Mouse (Mus musculus) ES-E14 (cell line): ENCODE measurements around the gene 2610528J11Rik. TPM values are rescaled to one million over a fixed set of nuclear protein-coding genes. Genes with fewer than 3 reads are reported as not detected.

ENCODE experiments used
- DNase-seq: peaks from one replicate; pipeline ENCODE4 v3.0.0-alpha.2; 2013; ENCODE audit warnings: low read depth, low spot score
- H3K27ac ChIP-seq: 2 replicates; pipeline ENCODE4 v1.5.1; 2012; ENCODE audit warnings: low read depth, mild to moderate bottlenecking, low read length, moderate library complexity, mixed read lengths; ENCODE audit not compliant: poor library complexity, insufficient read depth, severe bottlenecking
- H3K36me3 ChIP-seq: 2 replicates; pipeline ENCODE4 v1.6.1; 2012; ENCODE audit warnings: mild to moderate bottlenecking, low read length, moderate library complexity, mixed read lengths; ENCODE audit not compliant: control insufficient read depth, poor library complexity, insufficient read depth, severe bottlenecking
- H3K4me1 ChIP-seq, 2 experiments: fragments of 150-350 bp in 1 of 2; sonication (generic) in 1 of 2; 2 replicates each; pipeline ENCODE4 v1.6.1; 2012; ENCODE audit warnings: low read length in 2 of 2, mild to moderate bottlenecking in 1 of 2, mixed read lengths in 1 of 2; ENCODE audit not compliant: control insufficient read depth in 2 of 2, insufficient read depth in 2 of 2, poor library complexity in 1 of 2
- H3K4me3 ChIP-seq, 2 experiments: fragments of 150-350 bp in 1 of 2; sonication (generic) in 1 of 2; 2 replicates each; pipeline ENCODE4 v1.5.1; 2012; ENCODE audit warnings: low read length in 2 of 2, low read depth in 1 of 2, mild to moderate bottlenecking in 1 of 2, mixed read lengths in 1 of 2; ENCODE audit not compliant: insufficient read depth in 1 of 2, poor library complexity in 1 of 2, severe bottlenecking in 1 of 2
- H3K9ac ChIP-seq: 2 replicates; pipeline ENCODE4 v1.6.1; 2012; ENCODE audit warnings: low read depth, mild to moderate bottlenecking, low read length, mixed read lengths; ENCODE audit not compliant: poor library complexity, insufficient read depth, severe bottlenecking
- H3K9me3 ChIP-seq: fragments of 150-350 bp; sonication (generic); 2 replicates; pipeline ENCODE4 v1.6.1; 2012; ENCODE audit warnings: low read depth, mild to moderate bottlenecking, low read length; ENCODE audit not compliant: control insufficient read depth, insufficient read depth
- CHD2 ChIP-seq: IDR thresholded peaks from 2 replicates; pipeline ENCODE4 v1.6.1; 2014; ENCODE audit warnings: mild to moderate bottlenecking, low read depth, low read length, inconsistent platforms
- HCFC1 ChIP-seq: IDR thresholded peaks from 2 replicates; pipeline ENCODE4 v1.6.1; 2012; ENCODE audit warnings: low read length, inconsistent platforms, borderline replicate concordance; ENCODE audit not compliant: insufficient read depth
- MAFK ChIP-seq: IDR thresholded peaks from 2 replicates; pipeline ENCODE4 v1.6.1; 2014; ENCODE audit warnings: mild to moderate bottlenecking, low read depth, low read length, inconsistent platforms; ENCODE audit not compliant: insufficient read depth
- ZC3H11A ChIP-seq: IDR thresholded peaks from 2 replicates; pipeline ENCODE4 v1.6.1; 2012; ENCODE audit warnings: low read depth, mild to moderate bottlenecking, inconsistent platforms, low read length, borderline replicate concordance
- ZNF384 ChIP-seq: IDR thresholded peaks from 2 replicates; pipeline ENCODE4 v1.6.1; 2012; ENCODE audit warnings: low read depth, low read length, inconsistent platforms
- in situ Hi-C, 2 experiments: fragments of 600-800 bp; cut with MboI; formaldehyde crosslinking; loops; one replicate each; pipeline ENCODE4 v1.15.1; 2025; ENCODE audit warnings: low sequenced_read_pairs in 2 of 2, inconsistent platforms in 1 of 2; ENCODE audit not compliant: unreplicated experiment in 2 of 2
- total RNA-seq: library from RNA; depleted of rRNA; stranded (reverse); fragments of 300-350 nt; gene quantifications from 2 replicates; pipeline ENCODE4 v1.2.3, GENCODE M21; 2012

The 2610528J11Rik gene
- total RNA-seq, 1 experiment: 3.2 TPM

DNA sequence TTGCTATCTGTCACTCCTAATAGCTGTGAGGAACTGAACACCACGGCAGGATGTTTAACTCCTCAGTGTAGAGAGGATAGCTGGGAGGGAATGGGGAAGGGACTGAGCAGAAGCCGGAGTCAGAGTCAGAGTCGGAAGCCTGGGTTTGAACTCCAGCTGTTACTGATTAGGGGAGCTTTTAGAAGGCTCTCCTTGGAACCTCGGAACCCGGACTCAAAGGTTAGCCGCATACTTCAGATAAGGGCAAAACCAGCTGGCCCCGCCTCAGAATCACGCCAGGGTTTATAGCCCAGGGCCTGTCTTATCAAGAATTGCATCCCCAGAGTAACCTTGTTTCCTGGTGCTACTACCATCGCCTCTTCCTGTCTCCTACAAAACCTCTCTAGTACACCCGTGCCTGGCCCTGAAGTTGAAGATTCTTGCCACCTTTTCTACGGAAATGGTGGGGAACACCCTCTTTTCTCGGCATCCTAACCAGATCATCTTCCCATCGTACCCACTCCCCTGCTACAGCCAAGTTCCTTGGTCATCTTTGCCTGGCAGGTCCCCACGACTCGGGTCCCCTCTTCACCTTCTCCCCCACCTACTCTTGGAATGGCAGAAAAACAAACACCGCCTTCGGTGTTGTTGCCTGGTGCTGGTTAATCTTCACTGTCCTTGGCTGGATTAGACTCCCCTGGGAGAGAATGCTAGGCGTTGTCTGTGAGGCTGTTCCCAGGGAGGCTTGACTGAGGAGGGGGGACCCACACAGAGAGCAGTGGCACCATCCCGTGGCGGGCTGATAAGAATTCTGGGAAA, 9.9 kb upstream of the 2610528J11Rik start:
- H3K4me1 ChIP-seq: peaks cover 5 to 22% of the 10 kb centered on the region in 2 experiments; a peak in 1 of 4 replicates
- TF ChIP-seq MAFK (no peak), CHD2 (no peak), ZNF384 (no peak), ZC3H11A (no peak), HCFC1 (no peak)
- peak overlapping the region; percentile 27 to 44; a peak in 3 of 4 replicates for H3K4me3 ChIP-seq
- no peak for DNase-seq
- in situ Hi-C loops: no loop called here
- no peak overlapping the region for H3K9ac ChIP-seq
- H3K27ac ChIP-seq: peak overlapping the region; percentile 57
- no peaks in the 10 kb centered on the region for H3K9me3 ChIP-seq
- H3K36me3 ChIP-seq: no peaks in the 10 kb centered on the region

- H3K27ac ChIP-seq: peak overlapping the region; percentile 57
- peaks cover 5 to 22% of the 10 kb centered on the region in 2 experiments; a peak in 1 of 4 replicates for H3K4me1 ChIP-seq
- in situ Hi-C loops: no loop called here
- H3K36me3 ChIP-seq: no peaks in the 10 kb centered on the region
- H3K4me3 ChIP-seq: peak overlapping the region; percentile 27 to 44; a peak in 3 of 4 replicates
- DNase-seq: no peak
- no peaks in the 10 kb centered on the region for H3K9me3 ChIP-seq
- TF ChIP-seq HCFC1: no peak
- TF ChIP-seq ZNF384: no peak
- no peak for TF ChIP-seq MAFK
- no peak for TF ChIP-seq CHD2
- H3K9ac ChIP-seq: no peak overlapping the region
Measured at GRCm38 (mm10) chr4:118517497-118518146, 9.2 kb upstream of the 2610528J11Rik start.

DNA sequence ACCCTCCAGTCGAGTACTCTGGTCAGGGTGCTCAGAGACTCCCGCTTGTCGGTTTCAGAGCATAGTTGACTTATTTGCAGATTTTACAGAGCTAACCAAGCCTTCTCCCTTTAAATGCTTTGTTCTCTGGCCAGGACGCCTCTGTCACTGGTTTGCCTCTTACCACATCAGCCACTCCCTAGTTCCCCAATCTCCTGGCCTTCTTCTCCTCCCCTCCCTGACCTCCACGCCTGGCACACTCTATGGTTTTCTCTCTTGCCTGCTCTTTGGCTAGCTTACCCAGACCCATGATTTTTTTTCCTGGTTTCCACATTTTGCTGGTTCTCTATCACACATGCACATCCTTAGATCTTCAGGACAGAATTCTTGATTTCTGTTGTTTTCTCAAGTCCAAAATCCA, 8.6 kb upstream of the 2610528J11Rik start:
- H3K9me3 ChIP-seq: no peaks in the 10 kb centered on the region
- DNase-seq: no peak
- peaks cover 5 to 22% of the 10 kb centered on the region in 2 experiments; a peak in 1 of 4 replicates for H3K4me1 ChIP-seq
- H3K9ac ChIP-seq: no peak overlapping the region
- in situ Hi-C loops: no loop called here
- H3K36me3 ChIP-seq: no peaks in the 10 kb centered on the region
- peak overlapping the region; percentile 4 for H3K27ac ChIP-seq
- H3K4me3 ChIP-seq: no peak overlapping the region
- TF ChIP-seq HCFC1: no peak
- no peak for TF ChIP-seq CHD2
- no peak for TF ChIP-seq MAFK
- no peak for TF ChIP-seq ZC3H11A
- no peak for TF ChIP-seq ZNF384

- Histone ChIP-seq H3K36me3 (no peaks in the 10 kb centered on the region), H3K9ac (no peak overlapping the region), H3K27ac (no peak overlapping the region), H3K9me3 (no peaks in the 10 kb centered on the region), H3K4me3 (no peak overlapping the region), H3K4me1 (peaks cover 9 to 24% of the 10 kb centered on the region in 2 experiments; a peak in 2 of 4 replicates)
- TF ChIP-seq HCFC1: no peak
- no peak for TF ChIP-seq MAFK
- no peak for TF ChIP-seq CHD2
- TF ChIP-seq ZC3H11A: no peak
- TF ChIP-seq ZNF384: no peak
- no peak for DNase-seq
- in situ Hi-C loops: no loop called here
Measured at GRCm38 (mm10) chr4:118522248-118522647, 4.6 kb upstream of the 2610528J11Rik start.
